Mouse (Mus musculus) liver, embryonic 14.5 days (tissue): ENCODE results near the gene Ang. TPM values are rescaled to one million over a fixed set of nuclear protein-coding genes. Genes with fewer than 3 reads are reported as not detected.

ENCODE experiments used
- ATAC-seq: fragments of 200-750 bp; cut with Nextera tagmentation; 2 replicates; pipeline ENCODE4 v1.8.0; 2017; ENCODE audit warnings: moderate number of reproducible peaks, mild to moderate bottlenecking, moderate library complexity; ENCODE audit not compliant: insufficient read depth
- DNase-seq, 3 experiments: peaks; one replicate each; pipeline ENCODE4 v3.0.0-alpha.2; 2012 to 2013; ENCODE audit warnings: low read depth in 3 of 3, low spot score in 3 of 3
- H3K27ac ChIP-seq: fragments of 300-500 bp; sonication (generic); 2 replicates; pipeline ENCODE4 v1.5.1; 2014; ENCODE audit warnings: moderate library complexity, mild to moderate bottlenecking, control low read depth, inconsistent platforms
- H3K27me3 ChIP-seq: fragments of 300-500 bp; sonication (generic); 2 replicates; pipeline ENCODE4 v1.6.1; 2014; ENCODE audit warnings: mild to moderate bottlenecking, low read length, moderate library complexity; ENCODE audit not compliant: control insufficient read depth, insufficient read depth
- H3K36me3 ChIP-seq: fragments of 300-500 bp; sonication (generic); replicated peaks from 2 replicates; pipeline ENCODE4 v1.6.1; 2014; ENCODE audit warnings: low read depth; ENCODE audit not compliant: control insufficient read depth, insufficient read depth
- H3K4me1 ChIP-seq, 2 experiments: fragments of 200-500 bp in 1 of 2; fragments of 300-500 bp in 1 of 2; sonication (generic) in 1 of 2; replicated peaks; 2 replicates each; pipeline ENCODE4 v1.6.1; 2012 to 2014; ENCODE audit warnings: antibody characterized with exemption in 1 of 2, inconsistent platforms in 1 of 2, low read length in 1 of 2; ENCODE audit not compliant: control insufficient read depth in 2 of 2, insufficient read depth in 2 of 2
- H3K4me2 ChIP-seq: fragments of 300-500 bp; sonication (generic); 2 replicates; pipeline ENCODE4 v1.6.1; 2014; ENCODE audit warnings: low read depth, mild to moderate bottlenecking, control low read depth, moderate library complexity
- H3K4me3 ChIP-seq, 2 experiments: fragments of 200-500 bp in 1 of 2; fragments of 300-500 bp in 1 of 2; sonication (generic) in 1 of 2; 2 replicates each; pipeline ENCODE4 v1.5.1; 2012 to 2014; ENCODE audit warnings: low read depth in 2 of 2, low read length in 2 of 2, mild to moderate bottlenecking in 2 of 2, control low read depth in 1 of 2, inconsistent platforms in 1 of 2, moderate library complexity in 1 of 2; ENCODE audit not compliant: insufficient read depth in 1 of 2
- H3K9ac ChIP-seq: fragments of 300-500 bp; sonication (generic); replicated peaks from 2 replicates; pipeline ENCODE4 v1.6.1; 2014; ENCODE audit warnings: mild to moderate bottlenecking, control low read depth, moderate library complexity
- H3K9me3 ChIP-seq: fragments of 300-500 bp; sonication (generic); 2 replicates; pipeline ENCODE4 v1.6.1; 2016; ENCODE audit warnings: low read length, mixed read lengths; ENCODE audit not compliant: control insufficient read depth
- CTCF ChIP-seq: IDR thresholded peaks from 2 replicates; pipeline ENCODE4 v1.5.1; 2016; ENCODE audit warnings: antibody characterized with exemption, low read depth, control low read depth
- EP300 ChIP-seq: IDR thresholded peaks from 2 replicates; pipeline ENCODE4 v1.6.1; 2016; ENCODE audit warnings: antibody characterized with exemption, low read depth
- WGBS: fragments of 180-500 bp; shearing (Covaris S2); extraction: QIAGEN DNeasy Blood & Tissue Kit; methylation state at CpG from one replicate; pipeline ENCODE4 v1.1.7; 2014; ENCODE audit not compliant: insufficient replicate concordance; 5-methylcytosine and 5-hydroxymethylcytosine counted together
- polyA plus RNA-seq, 2 experiments: library from polyadenylated mRNA; depleted of rRNA in 1 of 2; stranded (reverse) in 1 of 2; unstranded in 1 of 2; fragments of >200 nt; fragmentation: Nextera tagmentation in 1 of 2; extraction: Ambion mirVana in 1 of 2; gene quantifications; 2 replicates each; pipeline versions ENCODE4 v1.2.1 to v1.2.3; 2012 to 2014

The Ang gene
- polyA plus RNA-seq, 2 experiments: 3.4 to 5.4 TPM

GRCm38 (mm10) chr14:51149164-51149563 lies 58.2 kb downstream of the Ang start:
- WGBS: 35% methylated on average over 5 of the region's 5 CpGs
- 0 out of 2 replicates have a peak, but pooled peaks have one; percentile 35 for TF ChIP-seq EP300
- no peak for TF ChIP-seq CTCF
- no peaks in the 10 kb centered on the region for H3K27me3 ChIP-seq
- ATAC-seq: peak; percentile 70
- peak overlapping the region; percentile 48 for H3K4me2 ChIP-seq
- no peaks in the 10 kb centered on the region for H3K36me3 ChIP-seq
- no peak overlapping the region; a peak in 1 of 4 replicates for H3K4me3 ChIP-seq
- peaks cover 78 to 81% of the 10 kb centered on the region in 2 experiments for H3K4me1 ChIP-seq
- no peaks in the 10 kb centered on the region for H3K9me3 ChIP-seq
- no peak for DNase-seq
- H3K27ac ChIP-seq: peak overlapping the region; percentile 80
- peak overlapping the region; percentile 52 for H3K9ac ChIP-seq

- peak; percentile 82 for ATAC-seq
Measured at GRCm38 (mm10) chr14:51150206-51150831, 59.4 kb downstream of the Ang start.

More at GRCm38 (mm10) chr14:51150206-51150831, 59.4 kb downstream of the Ang start:
- H3K27ac ChIP-seq: peak overlapping the region; percentile 80
- H3K36me3 ChIP-seq: no peaks in the 10 kb centered on the region
- no peaks in the 10 kb centered on the region for H3K27me3 ChIP-seq
- DNase-seq: peak in 1 of 3 experiments; percentile 65
- peak overlapping the region; percentile 39 for H3K9ac ChIP-seq
- H3K4me2 ChIP-seq: peak overlapping the region; percentile 50
- no peak for TF ChIP-seq CTCF
- peak; percentile 83 for TF ChIP-seq EP300
- H3K4me1 ChIP-seq: peaks cover 67 to 73% of the 10 kb centered on the region in 2 experiments
- 58% methylated on average over 3 of the region's 3 CpGs for WGBS
- no peak overlapping the region for H3K4me3 ChIP-seq
- H3K9me3 ChIP-seq: no peaks in the 10 kb centered on the region

Other genes with a start within 250 kb of the Ang start
- gene Tep1, start 220.6 kb upstream of the Ang start, polyA plus RNA-seq (2012; rRNA removed): 1.5 and 2.2 TPM in 2 replicates
- 3.0 and 4.1 TPM in 2 replicates for gene Tep1, start 220.6 kb upstream of the Ang start, polyA plus RNA-seq (2014; fragmentation: Nextera tagmentation; extraction: Ambion mirVana)
- 0.12 and 0.16 TPM in 2 replicates for gene Klhl33, start 193.6 kb upstream of the Ang start, polyA plus RNA-seq (2012; rRNA removed)
- 0.08 and 0.15 TPM in 2 replicates for gene Klhl33, start 193.6 kb upstream of the Ang start, polyA plus RNA-seq (2014; fragmentation: Nextera tagmentation; extraction: Ambion mirVana)
- gene Osgep, start 166.3 kb upstream of the Ang start, polyA plus RNA-seq (2012; rRNA removed): 19.9 and 34.5 TPM in 2 replicates
- 54.8 and 59.7 TPM in 2 replicates for gene Osgep, start 166.3 kb upstream of the Ang start, polyA plus RNA-seq (2014; fragmentation: Nextera tagmentation; extraction: Ambion mirVana)
- 34.5 and 51.3 TPM in 2 replicates for gene Apex1, start 166.2 kb upstream of the Ang start, polyA plus RNA-seq (2012; rRNA removed)
- 85.7 and 90.8 TPM in 2 replicates for gene Apex1, start 166.2 kb upstream of the Ang start, polyA plus RNA-seq (2014; fragmentation: Nextera tagmentation; extraction: Ambion mirVana)
- 16.7 and 24.7 TPM in 2 replicates for gene Pip4p1, start 160.3 kb upstream of the Ang start, polyA plus RNA-seq (2012; rRNA removed)
- gene Pip4p1, start 160.3 kb upstream of the Ang start, polyA plus RNA-seq (2014; fragmentation: Nextera tagmentation; extraction: Ambion mirVana): 16.9 and 18.7 TPM in 2 replicates
- 65.8 and 81.4 TPM in 2 replicates for gene Pnp, start 160.1 kb upstream of the Ang start, polyA plus RNA-seq (2012; rRNA removed)
- 87.0 and 91.4 TPM in 2 replicates for gene Pnp, start 160.1 kb upstream of the Ang start, polyA plus RNA-seq (2014; fragmentation: Nextera tagmentation; extraction: Ambion mirVana)
- 41.4 and 65.9 TPM in 2 replicates for gene Gm49342, start 146.6 kb upstream of the Ang start, polyA plus RNA-seq (2012; rRNA removed)
- not detected in 2 replicates for gene Gm49342, start 146.6 kb upstream of the Ang start, polyA plus RNA-seq (2014; fragmentation: Nextera tagmentation; extraction: Ambion mirVana)
- 6.5 and 9.8 TPM in 2 replicates for gene Pnp2, start 135.2 kb upstream of the Ang start, polyA plus RNA-seq (2012; rRNA removed)
- gene Pnp2, start 135.2 kb upstream of the Ang start, polyA plus RNA-seq (2014; fragmentation: Nextera tagmentation; extraction: Ambion mirVana): 12.0 and 13.7 TPM in 2 replicates
- not detected in 2 replicates for gene Rnase10, start 83.4 kb upstream of the Ang start, polyA plus RNA-seq (2012; rRNA removed)
- not detected in 2 replicates for gene Rnase10, start 83.4 kb upstream of the Ang start, polyA plus RNA-seq (2014; fragmentation: Nextera tagmentation; extraction: Ambion mirVana)
- not detected in 2 replicates for gene Rnase9, start 49.3 kb upstream of the Ang start, polyA plus RNA-seq (2012; rRNA removed)
- not detected in 2 replicates for gene Rnase9, start 49.3 kb upstream of the Ang start, polyA plus RNA-seq (2014; fragmentation: Nextera tagmentation; extraction: Ambion mirVana)
- gene Rnase11, start 41.0 kb upstream of the Ang start, polyA plus RNA-seq (2012; rRNA removed): not detected in 2 replicates
- gene Rnase11, start 41.0 kb upstream of the Ang start, polyA plus RNA-seq (2014; fragmentation: Nextera tagmentation; extraction: Ambion mirVana): not detected in 2 replicates
- gene Rnase12, start 33.5 kb upstream of the Ang start, polyA plus RNA-seq (2012; rRNA removed): 0.69 and 0.95 TPM in 2 replicates
- gene Rnase12, start 33.5 kb upstream of the Ang start, polyA plus RNA-seq (2014; fragmentation: Nextera tagmentation; extraction: Ambion mirVana): 0.91 and 1.8 TPM in 2 replicates
- gene Olfr750, start 16.7 kb upstream of the Ang start, polyA plus RNA-seq (2012; rRNA removed): not detected in 2 replicates
- gene Olfr750, start 16.7 kb upstream of the Ang start, polyA plus RNA-seq (2014; fragmentation: Nextera tagmentation; extraction: Ambion mirVana): not detected in 2 replicates
- 12.8 and 15.0 TPM in 2 replicates for gene Rnase4, start 73 bp upstream of the Ang start, polyA plus RNA-seq (2012; rRNA removed)
- 20.2 and 21.9 TPM in 2 replicates for gene Rnase4, start 73 bp upstream of the Ang start, polyA plus RNA-seq (2014; fragmentation: Nextera tagmentation; extraction: Ambion mirVana)
- not detected in 2 replicates for gene Eddm3b, start 23.3 kb downstream of the Ang start, polyA plus RNA-seq (2012; rRNA removed)
- not detected in 2 replicates for gene Eddm3b, start 23.3 kb downstream of the Ang start, polyA plus RNA-seq (2014; fragmentation: Nextera tagmentation; extraction: Ambion mirVana)
- 1.9 and 2.8 TPM in 2 replicates for gene Rnase6, start 32.8 kb downstream of the Ang start, polyA plus RNA-seq (2012; rRNA removed)
- gene Rnase6, start 32.8 kb downstream of the Ang start, polyA plus RNA-seq (2014; fragmentation: Nextera tagmentation; extraction: Ambion mirVana): 3.6 TPM in 2 replicates
- gene Rnase1, start 55.6 kb downstream of the Ang start, polyA plus RNA-seq (2012; rRNA removed): not detected in 2 replicates
- gene Rnase1, start 55.6 kb downstream of the Ang start, polyA plus RNA-seq (2014; fragmentation: Nextera tagmentation; extraction: Ambion mirVana): not detected in 2 replicates
- not detected in 2 replicates for gene Rnase2b, start 71.1 kb downstream of the Ang start, polyA plus RNA-seq (2012; rRNA removed)
- not detected in 2 replicates for gene Rnase2b, start 71.1 kb downstream of the Ang start, polyA plus RNA-seq (2014; fragmentation: Nextera tagmentation; extraction: Ambion mirVana)
- not detected in 2 replicates for gene Ang2, start 108.0 kb downstream of the Ang start, polyA plus RNA-seq (2012; rRNA removed)
- not detected in 2 replicates for gene Ang2, start 108.0 kb downstream of the Ang start, polyA plus RNA-seq (2014; fragmentation: Nextera tagmentation; extraction: Ambion mirVana)
- gene Ear14, start 112.2 kb downstream of the Ang start, polyA plus RNA-seq (2012; rRNA removed): not detected in 2 replicates
- gene Ear14, start 112.2 kb downstream of the Ang start, polyA plus RNA-seq (2014; fragmentation: Nextera tagmentation; extraction: Ambion mirVana): not detected in 2 replicates
- gene Rnase2a, start 165.0 kb downstream of the Ang start, polyA plus RNA-seq (2012; rRNA removed): not detected in 2 replicates
- gene Rnase2a, start 165.0 kb downstream of the Ang start, polyA plus RNA-seq (2014; fragmentation: Nextera tagmentation; extraction: Ambion mirVana): not detected in 2 replicates